Mouse (Mus musculus) olfactory bulb, adult 2 months (tissue): ENCODE data around the gene Mfsd4a.

Experiments
- CTCF ChIP-seq: fragments of 200-500 bp; IDR thresholded peaks from 2 replicates; pipeline ENCODE4 v1.5.1; 2012; ENCODE audit warnings: low read depth, mild to moderate bottlenecking, low read length, moderate library complexity; ENCODE audit not compliant: insufficient read depth
- POLR2A ChIP-seq: fragments of 200-500 bp; IDR thresholded peaks from 2 replicates; pipeline ENCODE4 v1.6.1; 2012; ENCODE audit warnings: mild to moderate bottlenecking, low read depth, low read length, moderate library complexity; ENCODE audit not compliant: insufficient read depth

DNA sequence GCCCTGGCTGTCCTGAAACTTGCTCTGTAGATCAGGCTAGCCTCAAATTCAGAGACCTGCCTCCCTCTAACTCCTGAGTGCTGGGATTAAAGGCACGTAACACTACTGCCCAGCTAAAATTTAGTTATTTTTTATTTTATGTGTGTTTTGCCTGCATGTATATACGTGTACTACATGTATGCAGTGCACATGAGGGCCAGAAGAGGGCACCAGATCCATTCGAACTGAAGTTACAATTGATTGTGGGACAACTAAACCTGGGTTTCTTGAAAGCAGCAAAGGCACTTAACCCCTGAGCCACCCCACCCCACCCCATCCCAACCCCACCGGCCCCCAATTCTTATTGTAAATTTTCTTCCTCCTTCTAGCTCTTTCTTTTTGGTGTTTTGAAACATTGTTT is 72.8 kb downstream of the Mfsd4a start:
- TF ChIP-seq POLR2A, result no peak
- TF ChIP-seq CTCF, result no peak
